25 mouse cellular contexts compared by ENCODE assay signal in genomic region chr1:82605347-82605746, GRCm38 (mm10). TPM values are rescaled to one million over a fixed set of nuclear protein-coding genes. Genes with fewer than 3 reads are reported as not detected.
A peak's percentile ranks its signal among the peaks of the same experiment; 100 is the strongest.
DNase-seq lines count a peak whose midpoint lies in the region; ATAC-seq and TF ChIP-seq lines count a peak whose summit lies in the region.
"Had no signal": no experiment of that assay in that cellular context is flagged by ENCODE, and none has a peak within 500 bp of the region (broad histone marks: within the 10 kb centered on the region; RNA-seq: fewer than 3 reads in every experiment).

No protein-coding gene starts in this region.

- peak overlapping the region; percentile 86 for H3K27ac ChIP-seq in kidney, adult 2 months (ENCODE audit: insufficient read depth, low read depth, low read length)
- H3K27ac ChIP-seq in kidney, embryonic 15.5 days, result no peak overlapping the region
- H3K27ac ChIP-seq in midbrain, postnatal 0 days (ENCODE audit: low read depth, low read length), result no peak overlapping the region
- H3K27ac ChIP-seq in midbrain, embryonic 10.5 days (replicated peaks), result no peak overlapping the region
- H3K27ac ChIP-seq: embryonic facial prominence, embryonic 13.5 days; embryonic facial prominence, embryonic 15.5 days; forebrain, embryonic 10.5 days; forebrain, embryonic 12.5 days; forebrain, embryonic 15.5 days had no signal

- peaks cover 53% of the 10 kb centered on the region for H3K4me1 ChIP-seq in kidney, adult 2 months (ENCODE audit: control insufficient read depth, insufficient read depth, low read length)
- peaks cover 8% of the 10 kb centered on the region; the same call in 1 of the 2 replicates for H3K4me1 ChIP-seq in kidney, embryonic 15.5 days
- H3K4me1 ChIP-seq in midbrain, postnatal 0 days (ENCODE audit: insufficient read depth, low read length), result no peaks in the 10 kb centered on the region
- no peaks in the 10 kb centered on the region for H3K4me1 ChIP-seq in midbrain, embryonic 10.5 days
- H3K4me1 ChIP-seq: embryonic facial prominence, embryonic 13.5 days; embryonic facial prominence, embryonic 15.5 days; forebrain, embryonic 10.5 days; forebrain, embryonic 12.5 days; forebrain, embryonic 15.5 days had no signal

- no peak overlapping the region for H3K4me2 ChIP-seq in kidney, embryonic 15.5 days
- H3K4me2 ChIP-seq in midbrain, postnatal 0 days (ENCODE audit: low read depth, low read length, poor library complexity, severe bottlenecking), result no peak overlapping the region
- H3K4me2 ChIP-seq: embryonic facial prominence, embryonic 13.5 days; embryonic facial prominence, embryonic 15.5 days; forebrain, embryonic 12.5 days; forebrain, embryonic 15.5 days had no signal

- no peak for TF ChIP-seq POLR2A in kidney, adult 2 months (IDR thresholded peaks at IDR 0.05; ENCODE audit: low read depth, low read length)

- H3K27me3 ChIP-seq in kidney, adult 2 months (replicated peaks; ENCODE audit: control insufficient read depth, insufficient read depth, low read length), result no peaks in the 10 kb centered on the region
- H3K27me3 ChIP-seq in kidney, embryonic 15.5 days, result no peaks in the 10 kb centered on the region
- H3K27me3 ChIP-seq in midbrain, postnatal 0 days (ENCODE audit: insufficient read depth, low read length), result no peaks in the 10 kb centered on the region
- no peaks in the 10 kb centered on the region for H3K27me3 ChIP-seq in midbrain, embryonic 10.5 days (ENCODE audit: low read depth, poor library complexity, severe bottlenecking)
- H3K27me3 ChIP-seq: embryonic facial prominence, embryonic 13.5 days; embryonic facial prominence, embryonic 15.5 days; forebrain, embryonic 12.5 days; forebrain, embryonic 15.5 days had no signal

- TF ChIP-seq CTCF in kidney, adult 2 months (conservative IDR thresholded peaks at IDR 0.05; ENCODE audit: insufficient read depth, insufficient read length, low read depth, low read length), result no peak
- no peak for TF ChIP-seq CTCF in midbrain, postnatal 0 days (IDR thresholded peaks at IDR 0.05)

- no peaks in the 10 kb centered on the region for H3K9me3 ChIP-seq in kidney, embryonic 15.5 days (replicated peaks)
- H3K9me3 ChIP-seq in midbrain, postnatal 0 days (ENCODE audit: low read length), result no peaks in the 10 kb centered on the region
- H3K9me3 ChIP-seq in midbrain, embryonic 10.5 days (replicated peaks), result no peaks in the 10 kb centered on the region
- H3K9me3 ChIP-seq: embryonic facial prominence, embryonic 13.5 days; embryonic facial prominence, embryonic 15.5 days; forebrain, embryonic 10.5 days; forebrain, embryonic 12.5 days; forebrain, embryonic 15.5 days had no signal

- H3K4me3 ChIP-seq in kidney, adult 2 months (ENCODE audit: insufficient read depth, low read depth, low read length), result no peak overlapping the region
- H3K4me3 ChIP-seq in kidney, embryonic 15.5 days (replicated peaks), result no peak overlapping the region
- no peak overlapping the region for H3K4me3 ChIP-seq in midbrain, postnatal 0 days (ENCODE audit: low read depth, low read length)
- H3K4me3 ChIP-seq in midbrain, embryonic 10.5 days, result no peak overlapping the region
- H3K4me3 ChIP-seq: embryonic facial prominence, embryonic 13.5 days; embryonic facial prominence, embryonic 15.5 days; erythroblast, embryonic 14.5 days; forebrain, embryonic 10.5 days; forebrain, embryonic 12.5 days; forebrain, embryonic 15.5 days had no signal

- H3K9ac ChIP-seq in kidney, embryonic 15.5 days, result no peak overlapping the region
- no peak overlapping the region for H3K9ac ChIP-seq in midbrain, postnatal 0 days (replicated peaks; ENCODE audit: low read length, poor library complexity, severe bottlenecking)
- H3K9ac ChIP-seq: embryonic facial prominence, embryonic 13.5 days; embryonic facial prominence, embryonic 15.5 days; forebrain, embryonic 12.5 days; forebrain, embryonic 15.5 days had no signal

- H3K36me3 ChIP-seq in kidney, adult 2 months (ENCODE audit: control insufficient read depth, insufficient read depth, low read length), result no peaks in the 10 kb centered on the region; the same call in 1 of the 2 replicates
- H3K36me3 ChIP-seq in kidney, embryonic 15.5 days, result no peaks in the 10 kb centered on the region
- H3K36me3 ChIP-seq in midbrain, postnatal 0 days (ENCODE audit: insufficient read depth, low read length), result no peaks in the 10 kb centered on the region
- H3K36me3 ChIP-seq in midbrain, embryonic 10.5 days, result no peaks in the 10 kb centered on the region
- H3K36me3 ChIP-seq: embryonic facial prominence, embryonic 13.5 days; embryonic facial prominence, embryonic 15.5 days; forebrain, embryonic 10.5 days; forebrain, embryonic 12.5 days; forebrain, embryonic 15.5 days had no signal

- WGBS in kidney, adult 2 months, result 80% methylated on average over 7 of the region's 7 CpGs
- WGBS in kidney, embryonic 15.5 days, result 83% methylated on average over 7 of the region's 7 CpGs
- WGBS in midbrain, postnatal 0 days, result 89% methylated on average over 7 of the region's 7 CpGs
- 93% methylated on average over 7 of the region's 7 CpGs for WGBS in midbrain, embryonic 10.5 days

- no peak for ATAC-seq in kidney, embryonic 15.5 days (replicated peaks; ENCODE audit: low FRiP score)
- peak; percentile 62; the same call in 1 of the 2 replicates for ATAC-seq in midbrain, postnatal 0 days (ENCODE audit: low FRiP score)
- ATAC-seq: forebrain, embryonic 15.5 days had no signal

- peak; percentile 73 for DNase-seq in heart, adult 11 months
- no peak for DNase-seq in heart, adult 9 months (ENCODE audit: low spot score in 2 of 2)
- DNase-seq in kidney, adult 2 months, result no peak
- DNase-seq in midbrain, postnatal 0 days (ENCODE audit: low spot score), result no peak
- DNase-seq in midbrain, embryonic 10.5 days (ENCODE audit: low spot score), result no peak
- DNase-seq: adrenal gland, adult 2 months; adrenal gland, postnatal 10 days; adrenal gland, postnatal 25 days; cerebellum, adult 11 months; cerebellum, adult 18-20 months; cerebellum, adult 8-10 months; cerebellum, adult 9-11 months; cerebellum, postnatal 14 days; cerebellum, postnatal 36 days; embryo, embryonic 11 days had no signal

RNA-seq across cellular contexts. Expression of gene Col4a3, which starts 18.6 kb away (rescaled TPM):
- 57.7 and 78.6 TPM in 2 replicates for polyA plus RNA-seq in kidney, adult 2 months (2012; rRNA removed)
- polyA plus RNA-seq in kidney, embryonic 15.5 days (2015; fragmentation: Nextera tagmentation; extraction: Ambion mirVana), result 2.6 and 2.8 TPM in 2 replicates
- total RNA-seq in midbrain, postnatal 0 days (2014; rRNA removed), result 0.27 and 0.38 TPM in 2 replicates
- 0.16 and 0.35 TPM in 2 replicates for polyA plus RNA-seq in midbrain, postnatal 0 days (2015; fragmentation: Nextera tagmentation; extraction: Ambion mirVana)
- 0.07 and 0.10 TPM in 2 replicates for polyA plus RNA-seq in midbrain, embryonic 10.5 days (2016; fragmentation: Nextera tagmentation; extraction: Ambion mirVana)
- total RNA-seq: common myeloid progenitor, adult 5-6 weeks; ES-E14 had no signal

RNA-seq across cellular contexts. Expression of gene Col4a4, which starts 18.7 kb away (rescaled TPM):
- 29.4 and 32.7 TPM in 2 replicates for polyA plus RNA-seq in kidney, adult 2 months (2012; rRNA removed)
- polyA plus RNA-seq in kidney, embryonic 15.5 days (2015; fragmentation: Nextera tagmentation; extraction: Ambion mirVana), result 3.4 and 3.8 TPM in 2 replicates
- 0.28 and 0.44 TPM in 2 replicates for total RNA-seq in midbrain, postnatal 0 days (2014; rRNA removed)
- polyA plus RNA-seq in midbrain, postnatal 0 days (2015; fragmentation: Nextera tagmentation; extraction: Ambion mirVana), result 0.16 and 0.36 TPM in 2 replicates
- 0.05 and 0.06 TPM in 2 replicates for polyA plus RNA-seq in midbrain, embryonic 10.5 days (2016; fragmentation: Nextera tagmentation; extraction: Ambion mirVana)
- total RNA-seq: MEL had no signal
- polyA plus RNA-seq: erythroblast, embryonic 14.5 days had no signal

Comparison
In these comparisons a context has a peak if more than half of its experiments do, and no peak if none do; other contexts are left out.
1. RNA of gene Col4a3, which starts 18.6 kb away (polyA plus RNA-seq): 57.7 to 78.6 TPM in kidney, adult 2 months; 2.6 to 2.8 TPM in kidney, embryonic 15.5 days, 0.16 to 0.35 TPM in midbrain, postnatal 0 days and 0.07 to 0.10 TPM in midbrain, embryonic 10.5 days; every median in the first group is over 10 times any median in the second.